Mouse (Mus musculus): ENCODE measurements around the gene 9430007A20Rik.

- no peak for TF ChIP-seq CTCF (IDR thresholded peaks at IDR 0.05; ENCODE audit: low read depth)
- TF ChIP-seq EP300 (IDR thresholded peaks at IDR 0.05; ENCODE audit: low read depth) = no peak
These were observed 45.4 kb downstream of the 9430007A20Rik start, which contains the start of gene Gm13124 for GRCm38 (mm10) chr4:144565034-144565433.
